Mouse (Mus musculus): Measurements from ENCODE around the gene Gm12695.

Gene Gm12695

DNA sequence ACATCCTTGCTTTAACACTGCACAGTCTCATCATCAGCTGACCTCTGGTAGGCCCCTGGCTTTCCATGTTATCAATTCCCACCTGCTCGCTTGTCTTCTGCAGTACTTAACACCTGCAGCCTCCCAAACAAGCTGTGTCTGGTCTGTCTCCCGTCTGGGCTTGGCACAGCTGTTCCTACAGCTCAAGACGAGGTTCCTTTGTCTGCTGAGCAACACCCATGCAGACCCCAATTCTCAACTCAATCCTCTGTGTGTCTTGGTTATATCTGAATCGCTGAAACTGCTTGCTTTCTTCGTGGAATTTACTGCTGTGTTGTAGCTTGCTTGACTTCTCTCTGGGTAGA lies 86.8 kb downstream of the Gm12695 start:
- no peak for DNase-seq (ENCODE audit: extremely low spot score, low spot score)

DNA sequence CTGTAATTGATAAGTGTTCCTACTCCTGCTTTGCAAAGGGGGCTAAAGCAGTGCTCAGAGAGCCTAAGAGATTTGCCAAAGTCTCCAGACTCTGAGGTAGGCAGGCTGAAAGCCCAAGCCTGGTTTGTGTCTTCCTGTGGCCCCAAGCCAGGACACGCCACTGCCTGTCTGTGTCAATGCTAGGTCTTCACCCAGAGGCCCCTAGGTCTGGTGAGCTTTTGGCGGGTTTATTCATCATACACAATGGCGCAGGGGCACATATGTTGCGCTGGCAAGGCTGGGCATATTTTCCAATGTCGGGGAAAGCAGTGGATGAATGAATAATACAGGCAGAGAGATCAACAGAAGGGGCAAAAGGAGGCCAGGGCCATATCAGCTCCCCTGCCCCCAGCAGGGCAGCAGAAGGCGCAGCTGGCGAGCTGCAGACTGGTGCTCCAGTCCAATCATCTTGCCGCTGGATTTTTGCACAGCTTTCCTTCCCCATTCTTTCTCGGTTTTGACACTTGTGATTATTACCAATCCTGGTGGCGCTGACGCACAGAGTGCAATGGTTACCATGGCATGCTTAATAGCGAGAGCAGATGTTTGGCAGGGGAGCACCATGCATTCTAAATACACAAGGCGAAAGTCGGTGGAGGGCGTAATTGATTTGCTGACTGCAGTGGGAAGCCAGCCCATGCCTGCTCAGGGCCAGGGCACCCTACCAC lies 87.3 kb downstream of the Gm12695 start:
- DNase-seq (ENCODE audit: extremely low spot score, low spot score): peak; percentile 22

DNA sequence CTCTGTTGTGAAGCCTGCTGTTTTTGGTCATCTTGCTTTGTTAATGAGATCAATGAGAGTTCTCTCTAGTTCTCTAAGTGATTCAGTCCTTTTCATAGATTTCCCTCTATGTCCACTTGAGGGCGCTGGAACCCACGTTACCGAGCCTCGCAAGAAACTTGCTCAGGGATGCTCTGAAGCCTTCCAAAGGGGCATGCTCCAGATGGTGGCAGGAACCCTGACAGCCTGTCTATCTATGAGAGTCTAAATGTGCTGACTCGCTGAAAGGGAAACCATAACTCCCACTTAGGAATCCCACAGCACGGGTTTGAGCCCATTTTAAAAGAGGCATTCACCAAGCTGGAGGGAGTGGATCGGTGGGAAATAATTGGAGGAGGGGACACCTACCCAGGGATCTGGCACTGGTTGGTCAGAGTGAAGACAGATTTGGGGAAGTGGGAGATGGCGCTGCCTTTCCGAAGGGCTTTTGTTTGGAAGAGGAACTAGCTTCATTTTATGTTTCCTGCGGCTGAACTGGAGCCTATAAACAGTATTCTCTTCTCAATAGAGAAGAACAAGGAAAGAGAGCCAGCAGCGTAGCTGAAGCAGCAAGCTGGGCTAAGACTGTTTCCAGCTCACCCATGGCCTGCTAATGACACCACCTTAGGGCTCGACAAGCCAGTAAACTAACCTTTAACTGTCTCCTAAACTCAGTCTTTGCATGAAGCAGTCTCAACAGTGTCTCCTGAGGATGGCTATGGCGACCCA lies 88.2 kb downstream of the Gm12695 start:
- DNase-seq (ENCODE audit: extremely low spot score, low spot score): peak; percentile 59

DNA sequence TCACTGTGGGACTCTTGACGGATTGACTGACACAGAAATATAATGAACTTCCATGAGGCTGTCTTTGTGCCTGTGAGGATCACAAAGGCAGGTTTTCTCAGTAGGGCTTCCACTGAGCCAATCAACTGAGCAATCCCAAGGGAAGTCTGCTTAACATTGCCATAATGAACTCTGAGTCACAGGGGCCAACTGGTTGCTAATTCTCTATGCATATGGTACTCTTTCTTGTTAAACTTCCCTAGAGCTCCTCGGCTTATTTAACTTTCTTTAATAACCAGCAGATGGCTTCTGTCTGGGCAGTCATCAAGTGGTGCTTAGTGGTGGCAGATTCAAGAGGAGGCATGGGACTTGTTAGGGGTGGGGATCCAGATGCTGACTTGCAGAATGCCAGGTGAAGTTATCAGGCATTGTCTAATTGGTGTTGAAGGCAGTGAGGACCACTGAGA lies 97.6 kb downstream of the Gm12695 start:
- no peak for DNase-seq (ENCODE audit: extremely low spot score, low spot score)

DNA sequence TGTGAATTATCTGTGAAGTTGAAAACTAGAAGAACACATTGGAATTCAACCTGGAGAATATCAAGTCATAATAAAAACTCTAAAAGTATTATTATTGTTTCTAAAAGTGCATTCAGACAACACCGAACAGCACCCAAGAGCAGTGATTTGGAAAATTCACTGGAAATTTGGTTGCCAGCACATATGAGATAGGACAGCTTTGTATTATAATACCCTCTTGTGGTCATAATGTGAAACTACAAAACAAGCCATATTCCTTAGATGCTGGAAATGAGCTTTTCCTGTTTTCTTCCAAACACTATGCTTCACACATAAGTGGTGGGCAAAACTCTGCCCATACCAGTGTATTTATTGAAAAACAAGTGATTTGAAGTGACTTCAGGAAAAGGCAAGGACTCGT lies 101.5 kb downstream of the Gm12695 start:
- DNase-seq (ENCODE audit: extremely low spot score, low spot score): no peak

DNA sequence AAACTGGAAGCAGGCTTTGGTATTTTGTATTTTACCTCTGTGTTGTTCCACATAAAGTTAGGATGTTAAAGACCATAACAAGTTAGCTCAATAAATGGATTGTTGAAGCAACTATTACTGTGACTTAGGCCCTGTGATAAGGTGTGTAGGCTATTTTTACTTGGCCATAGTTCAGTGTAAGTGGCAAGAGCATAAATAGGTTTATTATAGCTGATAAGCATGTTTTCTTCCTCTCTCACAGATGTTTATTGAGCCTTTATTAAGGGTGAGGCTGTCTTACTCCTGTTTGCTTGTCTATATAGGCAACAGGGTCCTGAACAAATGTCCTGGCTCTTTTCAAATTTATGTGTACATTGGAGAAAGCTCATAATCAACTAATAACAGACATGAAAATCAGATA lies 104.0 kb downstream of the Gm12695 start:
- no peak for DNase-seq (ENCODE audit: extremely low spot score, low spot score)

DNA sequence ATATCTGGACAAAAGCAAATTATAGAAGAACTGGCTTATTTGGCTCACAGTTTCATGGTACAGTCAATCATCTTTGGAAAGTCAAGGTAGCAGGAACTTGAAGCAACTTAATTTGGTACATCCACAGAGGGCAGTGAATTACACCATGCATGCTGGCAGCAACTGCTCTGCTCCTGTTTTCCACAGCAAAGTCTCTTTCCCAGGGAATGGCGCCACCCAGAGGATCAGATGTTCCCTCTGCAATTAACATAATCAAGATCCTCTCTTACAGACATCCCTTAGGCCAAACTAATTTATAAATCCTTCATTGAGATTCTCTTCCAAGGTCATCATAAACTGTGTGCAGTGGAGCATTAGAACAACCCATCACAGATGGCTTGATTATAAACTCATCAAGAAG lies 104.8 kb downstream of the Gm12695 start:
- no peak for DNase-seq (ENCODE audit: extremely low spot score, low spot score)
